Mouse (Mus musculus) hindbrain, embryonic 11.5 days (tissue): ENCODE results near the gene Khk. TPM values are rescaled to one million over a fixed set of nuclear protein-coding genes. Genes with fewer than 3 reads are reported as not detected.

ENCODE experiments used
- ATAC-seq: fragments of 200-750 bp; cut with Nextera tagmentation; 2 replicates; pipeline ENCODE4 v1.8.0; 2017; ENCODE audit warnings: mild to moderate bottlenecking, moderate TSS enrichment, moderate library complexity; ENCODE audit not compliant: low FRiP score
- DNase-seq: peaks from one replicate; pipeline ENCODE4 v3.0.0-alpha.2; 2015; ENCODE audit warnings: low spot score
- H3K27ac ChIP-seq: fragments of 300-500 bp; sonication (generic); 2 replicates; pipeline ENCODE4 v1.5.1; 2014; ENCODE audit warnings: mild to moderate bottlenecking, low read depth, low read length
- H3K27me3 ChIP-seq: fragments of 300-500 bp; sonication (generic); 2 replicates; pipeline ENCODE4 v1.6.1; 2014; ENCODE audit warnings: mild to moderate bottlenecking, low read length, moderate library complexity, mixed read lengths; ENCODE audit not compliant: control insufficient read depth, insufficient read depth
- H3K36me3 ChIP-seq: fragments of 300-500 bp; sonication (generic); 2 replicates; pipeline ENCODE4 v1.6.1; 2014; ENCODE audit warnings: mild to moderate bottlenecking, low read length, moderate library complexity, mixed read lengths; ENCODE audit not compliant: control insufficient read depth, insufficient read depth
- H3K4me1 ChIP-seq: fragments of 300-500 bp; sonication (generic); replicated peaks from 2 replicates; pipeline ENCODE4 v1.6.1; 2014; ENCODE audit warnings: low read length, mixed read lengths; ENCODE audit not compliant: control insufficient read depth, insufficient read depth
- H3K4me2 ChIP-seq: fragments of 300-500 bp; sonication (generic); replicated peaks from 2 replicates; pipeline ENCODE4 v1.6.1; 2014; ENCODE audit warnings: mild to moderate bottlenecking, low read depth, low read length
- H3K4me3 ChIP-seq: fragments of 300-500 bp; sonication (generic); 2 replicates; pipeline ENCODE4 v1.5.1; 2014; ENCODE audit warnings: low read depth, low read length
- H3K9ac ChIP-seq: fragments of 300-500 bp; sonication (generic); 2 replicates; pipeline ENCODE4 v1.6.1; 2014; ENCODE audit warnings: low read depth, low read length
- H3K9me3 ChIP-seq: fragments of 300-500 bp; sonication (generic); 2 replicates; pipeline ENCODE4 v1.6.1; 2016; ENCODE audit warnings: low read length; ENCODE audit not compliant: control insufficient read depth
- WGBS: fragments of 180-500 bp; shearing (Covaris S2); extraction: QIAGEN DNeasy Blood & Tissue Kit; methylation state at CpG from one replicate; pipeline ENCODE4 v1.1.7; 2014; 5-methylcytosine and 5-hydroxymethylcytosine counted together
- polyA plus RNA-seq: library from polyadenylated mRNA; unstranded; fragments of >200 nt; fragmentation: Nextera tagmentation; extraction: Ambion mirVana; gene quantifications from 2 replicates; pipeline ENCODE4 v1.2.1, GENCODE M21; 2014

Khk gene
- polyA plus RNA-seq, 1 experiment from 2014 or later: 7.8 TPM

DNA sequence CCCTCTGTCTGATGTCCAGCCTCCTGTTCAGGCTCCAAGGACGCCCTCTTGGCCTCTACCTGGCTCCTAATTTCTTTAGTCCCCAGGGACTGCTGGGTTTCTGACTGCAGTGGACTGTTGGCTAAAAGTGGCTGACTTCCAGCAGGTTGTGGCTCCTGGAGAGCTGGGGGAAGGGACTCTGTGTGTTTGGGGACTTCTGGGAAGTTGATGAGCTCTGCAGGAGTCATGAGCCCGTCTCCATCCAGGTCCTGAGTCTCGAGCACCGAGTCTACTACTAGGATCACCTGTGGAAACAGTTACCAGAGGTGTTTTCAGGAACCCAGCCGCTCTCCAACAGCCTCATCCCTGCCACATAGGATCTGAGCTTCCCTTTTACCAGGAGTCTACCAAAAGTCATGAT lies 12.5 kb downstream of the Khk start:
- Histone ChIP-seq H3K4me2 (no peak overlapping the region), H3K9me3 (no peaks in the 10 kb centered on the region), H3K4me3 (no peak overlapping the region), H3K27me3 (no peaks in the 10 kb centered on the region), H3K36me3 (no peaks in the 10 kb centered on the region), H3K27ac (no peak overlapping the region), H3K4me1 (no peaks in the 10 kb centered on the region), H3K9ac (no peak overlapping the region)
- no peak for DNase-seq
- 73% methylated on average over 5 of the region's 5 CpGs for WGBS
- no peak for ATAC-seq

DNA sequence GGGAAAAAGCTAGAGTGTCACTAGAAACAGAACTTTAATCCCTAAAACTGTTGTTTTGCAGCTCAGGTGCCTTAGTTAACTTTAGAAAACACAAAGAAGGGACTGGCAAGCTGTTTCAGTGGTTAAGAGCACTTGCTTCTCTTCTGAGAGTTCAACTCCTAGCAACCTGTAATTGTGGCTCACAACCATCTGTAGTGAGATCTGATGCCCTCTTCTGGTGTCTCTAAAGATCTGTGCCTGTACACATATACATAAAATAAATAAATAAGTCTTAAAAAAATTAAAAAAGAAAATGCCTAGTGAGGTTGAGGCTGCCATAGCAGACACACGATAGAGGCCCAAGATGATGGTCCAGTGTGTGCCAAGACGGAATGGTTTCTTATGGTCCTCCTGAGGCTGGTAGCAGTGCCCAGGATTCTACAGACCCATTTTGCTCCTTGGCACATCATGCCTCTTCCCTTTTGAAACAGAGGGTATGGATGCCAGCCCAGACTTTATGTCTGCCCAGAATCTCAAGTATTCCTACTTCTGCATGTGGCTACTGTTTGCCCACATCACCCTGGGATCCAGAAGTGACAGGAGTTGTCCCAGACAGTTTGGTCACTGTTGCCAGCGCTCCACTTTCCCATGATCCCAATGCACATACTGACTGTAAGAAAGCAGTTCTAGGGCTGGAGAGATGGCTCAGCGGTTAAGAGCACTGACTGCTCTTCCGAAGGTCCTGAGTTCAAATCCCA lies 13.7 kb downstream of the Khk start:
- no peak overlapping the region for H3K4me3 ChIP-seq
- H3K4me2 ChIP-seq: no peak overlapping the region
- no peak overlapping the region for H3K27ac ChIP-seq
- DNase-seq (no peak), ATAC-seq (no peak)
- H3K36me3 ChIP-seq: no peaks in the 10 kb centered on the region
- 91% methylated on average over 5 of the region's 5 CpGs for WGBS
- H3K9ac ChIP-seq: no peak overlapping the region
- no peaks in the 10 kb centered on the region for H3K27me3 ChIP-seq
- no peaks in the 10 kb centered on the region for H3K9me3 ChIP-seq
- no peaks in the 10 kb centered on the region for H3K4me1 ChIP-seq

DNA sequence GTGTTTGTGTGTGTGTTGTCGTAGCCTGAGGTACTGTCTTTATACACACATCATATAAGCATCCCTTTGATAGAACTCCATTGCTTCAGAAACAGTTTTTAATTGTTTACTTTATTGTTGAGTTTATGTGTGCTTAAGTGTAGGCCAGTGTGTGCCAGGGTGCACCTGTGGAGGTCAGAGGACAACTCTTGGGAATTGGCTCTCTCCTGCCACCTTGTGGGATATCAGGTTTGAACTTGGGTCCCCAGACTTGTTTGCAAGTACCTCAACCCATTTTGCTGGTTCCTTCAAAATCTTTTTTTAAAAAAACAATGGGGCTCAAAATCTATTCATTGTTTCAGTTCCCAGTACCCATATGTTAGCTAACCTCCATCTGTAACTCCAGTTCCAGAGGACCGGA lies 21.8 kb downstream of the Khk start:
- Histone ChIP-seq H3K27me3 (0 out of 2 replicates have a peak, but pooled peaks cover 8% of the 10 kb centered on the region), H3K4me3 (no peak overlapping the region), H3K27ac (no peak overlapping the region), H3K9ac (no peak overlapping the region), H3K4me2 (no peak overlapping the region), H3K9me3 (no peaks in the 10 kb centered on the region), H3K36me3 (no peaks in the 10 kb centered on the region), H3K4me1 (no peaks in the 10 kb centered on the region)
- 93% methylated on average over 2 of the region's 2 CpGs for WGBS
- no peak for DNase-seq
- no peak for ATAC-seq

DNA sequence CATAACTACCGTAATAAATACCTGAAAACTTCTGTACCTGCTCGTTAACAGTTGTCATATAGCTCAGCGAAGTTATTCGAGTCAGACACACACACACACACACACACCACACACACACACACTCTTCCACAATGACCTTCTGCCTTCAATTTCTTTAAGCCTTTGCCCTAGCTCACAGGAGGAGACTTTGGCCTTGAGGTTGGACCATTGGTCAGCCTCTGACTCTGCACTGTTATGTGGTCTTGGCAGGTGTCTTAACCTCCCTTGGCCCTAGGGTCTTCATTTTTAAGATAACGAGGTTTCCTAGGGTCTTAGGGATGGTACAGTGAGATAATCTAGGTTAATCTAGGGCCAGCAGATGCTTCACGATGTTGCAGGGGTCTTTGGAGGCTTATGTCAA lies 23.1 kb downstream of the Khk start:
- Histone ChIP-seq H3K9me3 (no peaks in the 10 kb centered on the region), H3K27me3 (0 out of 2 replicates have a peak, but pooled peaks cover 8% of the 10 kb centered on the region), H3K9ac (no peak overlapping the region), H3K4me3 (no peak overlapping the region), H3K27ac (no peak overlapping the region), H3K4me1 (no peaks in the 10 kb centered on the region; the same call in 1 of the 2 replicates), H3K36me3 (no peaks in the 10 kb centered on the region), H3K4me2 (no peak overlapping the region)
- no peak for ATAC-seq
- DNase-seq: no peak
- 88% methylated on average over 6 of the region's 6 CpGs for WGBS

DNA sequence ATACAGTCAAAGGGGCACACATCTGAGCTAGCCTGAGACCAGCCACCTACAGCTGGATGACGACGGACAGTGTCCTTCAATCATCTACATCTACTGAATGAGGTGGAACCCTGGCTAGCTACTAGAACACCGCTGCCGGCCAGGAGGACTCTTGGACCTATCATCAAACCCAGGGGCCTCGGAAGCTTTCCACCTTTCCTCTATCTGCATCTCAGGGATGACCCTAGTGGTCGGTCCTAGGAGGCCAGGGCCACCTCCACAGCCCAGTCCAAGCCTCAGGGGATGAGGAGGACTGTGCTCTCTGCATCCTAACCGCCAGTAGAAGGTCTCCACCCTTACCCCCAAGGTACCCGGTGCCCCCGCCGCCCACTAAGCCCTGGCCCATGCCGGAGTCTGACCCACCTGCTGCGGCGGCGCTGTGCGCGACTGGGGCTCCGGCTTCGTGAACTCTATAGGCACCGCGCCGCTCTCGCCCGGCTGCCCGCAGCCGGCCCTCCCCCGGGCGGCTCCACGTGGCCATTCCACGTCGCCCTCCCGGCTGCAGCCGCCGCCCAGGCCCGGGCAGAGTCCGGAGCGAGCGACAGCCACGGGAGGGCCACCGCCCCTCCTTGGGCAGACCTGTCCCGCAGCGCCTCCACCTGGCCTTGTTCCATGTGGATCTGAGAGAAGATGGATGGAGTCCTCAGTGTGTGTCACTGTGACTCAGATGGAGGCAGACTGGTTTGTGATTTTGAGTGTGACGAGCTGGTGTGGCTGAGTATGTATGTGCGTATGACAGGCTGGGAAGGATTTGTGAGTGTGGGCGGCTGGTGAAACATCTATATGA lies 23.9 kb downstream of the Khk start, which contains the start of gene Cgref1:
Gene Cgref1, minus strand, starts transcription at position 636 of the 826 bp plus-strand sequence.
- Histone ChIP-seq H3K27me3 (0 out of 2 replicates have a peak, but pooled peaks cover 8% of the 10 kb centered on the region), H3K9me3 (no peaks in the 10 kb centered on the region), H3K27ac (no peak within 1 kb of the TSS), H3K9ac (peak within 1 kb of the TSS; percentile 68), H3K4me3 (peak within 1 kb of the TSS; percentile 44), H3K4me1 (no peaks in the 10 kb centered on the region; the same call in 1 of the 2 replicates), H3K4me2 (peak within 1 kb of the TSS; percentile 89), H3K36me3 (no peaks in the 10 kb centered on the region)
- 5% methylated on average over 41 of the region's 44 CpGs for WGBS
- DNase-seq (peak; percentile 63), ATAC-seq (peak; percentile 58)

DNA sequence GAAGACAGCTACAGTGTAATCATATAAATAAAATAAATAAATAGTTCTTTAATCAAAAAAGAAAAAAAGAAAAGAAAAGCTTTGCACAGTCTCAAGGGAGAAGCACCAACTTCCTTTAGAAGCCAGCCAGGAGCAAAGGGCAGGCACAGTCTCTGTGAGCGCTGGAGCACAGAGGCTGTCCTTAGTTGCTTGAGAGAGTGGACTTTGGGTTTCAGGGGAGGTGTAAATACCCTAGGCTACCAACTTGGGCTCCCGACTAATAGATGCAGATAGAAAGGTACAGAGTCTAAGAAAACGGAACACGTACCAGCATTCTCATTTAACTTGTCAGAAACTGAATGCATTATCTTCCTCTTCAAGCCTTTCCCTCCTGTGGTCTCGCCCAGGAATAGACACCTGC lies 27.4 kb downstream of the Khk start:
- Histone ChIP-seq H3K9me3 (no peaks in the 10 kb centered on the region), H3K9ac (no peak overlapping the region), H3K4me1 (no peaks in the 10 kb centered on the region; the same call in 1 of the 2 replicates), H3K27ac (no peak overlapping the region), H3K36me3 (no peaks in the 10 kb centered on the region), H3K4me2 (no peak overlapping the region), H3K27me3 (0 out of 2 replicates have a peak, but pooled peaks cover 8% of the 10 kb centered on the region), H3K4me3 (no peak overlapping the region)
- ATAC-seq (no peak), DNase-seq (no peak)
- 69% methylated on average over 5 of the region's 5 CpGs for WGBS

DNA sequence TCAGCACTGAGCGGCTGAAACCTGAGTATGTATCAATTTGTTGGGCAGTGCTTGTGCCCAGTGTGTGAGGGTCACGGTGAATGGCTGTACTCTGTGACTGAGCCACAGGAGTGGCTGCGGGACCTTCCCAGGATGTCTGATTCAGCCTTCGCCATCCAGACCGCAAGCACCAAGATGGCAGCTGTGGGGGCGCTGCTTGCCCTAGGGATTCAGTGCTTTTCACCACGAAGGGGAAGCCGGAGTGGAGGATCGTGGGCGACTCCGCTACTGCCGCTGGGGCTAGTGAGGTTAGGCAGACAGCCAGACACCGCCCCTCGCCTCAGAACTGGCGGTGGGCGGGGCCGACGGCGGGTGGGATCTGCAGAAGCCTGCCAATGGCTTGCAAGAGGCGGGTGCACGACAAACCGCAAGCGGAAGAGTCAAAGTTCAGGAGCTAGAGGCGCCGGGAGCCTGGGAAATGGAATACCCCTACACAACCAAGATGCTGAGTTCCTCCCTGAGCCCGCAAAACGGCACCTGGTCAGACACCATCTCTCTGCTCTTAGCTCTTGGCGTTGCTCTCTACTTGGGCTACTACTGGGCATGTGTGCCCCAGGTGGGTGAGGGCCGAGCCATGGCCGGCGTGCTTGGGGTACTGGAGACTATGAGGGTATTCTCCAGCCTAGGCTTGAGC lies 28.6 kb downstream of the Khk start:
- peak overlapping the region; percentile 46 for H3K4me3 ChIP-seq
- under 1% methylated on average over 31 of the region's 31 CpGs for WGBS
- H3K27me3 ChIP-seq: 0 out of 2 replicates have a peak, but pooled peaks cover 6% of the 10 kb centered on the region
- H3K9me3 ChIP-seq: no peaks in the 10 kb centered on the region
- 0 out of 2 replicates have a peak overlapping the region, but pooled peaks have one; percentile 3 for H3K27ac ChIP-seq
- H3K4me2 ChIP-seq: peak overlapping the region; percentile 74
- H3K9ac ChIP-seq: peak overlapping the region; percentile 56
- H3K4me1 ChIP-seq: no peaks in the 10 kb centered on the region; the same call in 1 of the 2 replicates
- peak; percentile 92 for ATAC-seq
- DNase-seq: peak; percentile 91
- H3K36me3 ChIP-seq: peaks cover 2% of the 10 kb centered on the region; the same call in 1 of the 2 replicates

DNA sequence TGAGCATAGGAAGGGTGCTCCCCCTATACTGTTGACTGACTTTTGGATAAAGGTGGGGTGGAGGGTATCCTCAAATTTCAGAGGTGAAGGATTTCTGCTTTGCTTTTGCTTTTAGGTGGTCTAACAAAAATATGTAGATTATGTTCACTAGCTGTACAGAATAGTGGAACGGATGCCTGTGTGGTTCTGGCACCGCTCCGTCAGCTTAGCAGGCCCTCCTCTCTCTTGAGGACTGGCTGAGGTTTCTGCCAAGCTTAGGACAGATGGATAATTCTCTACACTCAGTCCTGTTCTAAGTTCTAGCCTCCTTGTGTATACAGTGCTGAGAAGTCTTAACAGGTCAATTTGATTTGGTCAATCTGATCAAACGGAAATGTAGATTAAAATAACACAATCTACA lies 29.2 kb downstream of the Khk start:
- peak; percentile 4; the same call in 1 of the 2 replicates for ATAC-seq
- no peak overlapping the region for H3K9ac ChIP-seq
- H3K27ac ChIP-seq: no peak overlapping the region

More for the DNA sequence above, 29.2 kb downstream of the Khk start:
- Histone ChIP-seq H3K4me3 (peak overlapping the region; percentile 46), H3K9me3 (no peaks in the 10 kb centered on the region), H3K4me2 (peak overlapping the region; percentile 74), H3K27me3 (0 out of 2 replicates have a peak, but pooled peaks cover 4% of the 10 kb centered on the region), H3K4me1 (no peaks in the 10 kb centered on the region; the same call in 1 of the 2 replicates), H3K36me3 (peaks cover 8% of the 10 kb centered on the region)
- WGBS: 68% methylated on average over 4 of the region's 4 CpGs
- no peak for DNase-seq
